Comparison of ENCODE assay signal across 7 mouse cellular contexts in the genomic region with DNA sequence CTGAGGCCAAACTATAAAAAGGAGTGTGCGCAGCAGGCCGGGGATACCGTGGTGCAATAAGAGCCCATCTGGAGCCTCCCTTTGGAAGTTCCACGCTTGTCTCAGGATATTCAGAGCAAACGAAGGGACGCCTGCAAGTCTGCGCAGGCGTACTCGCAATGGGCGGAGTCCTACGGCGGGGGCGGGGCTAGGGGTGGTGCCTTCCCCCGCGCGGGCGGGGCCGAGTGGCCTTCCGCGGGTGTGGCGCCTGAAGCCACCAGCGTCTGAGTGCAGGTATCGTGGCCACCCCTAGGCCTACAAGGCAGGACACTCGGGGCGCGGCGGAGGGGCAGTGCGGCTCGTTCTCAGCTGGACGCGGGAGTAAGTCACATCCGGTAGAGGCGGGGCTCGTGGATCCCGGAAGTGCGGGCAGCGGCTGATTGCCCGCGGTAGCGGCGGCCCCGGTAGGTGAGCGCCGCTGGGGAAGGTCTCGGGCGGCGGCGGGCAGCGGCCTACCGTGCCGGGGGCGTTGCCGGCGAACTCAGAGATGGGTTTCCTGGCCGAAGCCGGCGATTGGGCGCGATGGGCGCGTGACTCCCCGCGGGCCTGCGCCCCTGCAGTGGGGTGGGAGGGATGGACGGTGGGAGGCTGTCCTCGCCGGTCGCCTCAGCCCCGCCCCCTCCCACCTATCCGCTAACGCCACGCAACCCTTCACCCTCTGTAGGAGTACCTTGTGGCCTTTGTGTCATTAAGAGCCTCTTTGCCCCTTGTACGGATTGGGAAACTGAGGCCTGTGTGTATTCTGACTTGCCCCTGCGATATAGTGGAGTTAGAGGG. TPM values are rescaled to one million over a fixed set of nuclear protein-coding genes. Genes with fewer than 3 reads are reported as not detected.
DNase-seq lines count a peak whose midpoint lies in the region; ATAC-seq lines count a peak whose summit lies in the region.

Gene Vps37c, plus strand, starts transcription at position 199 of the 816 bp plus-strand sequence.

- H3K27ac ChIP-seq in intestine, embryonic 16.5 days (ENCODE audit: low read length), result peak within 1 kb of the TSS; percentile 97
- H3K27ac ChIP-seq in midbrain, embryonic 11.5 days (ENCODE audit: low read depth, low read length), result peak within 1 kb of the TSS; percentile 92

- H3K4me3 ChIP-seq in intestine, embryonic 16.5 days (ENCODE audit: low read length), result peak within 1 kb of the TSS; percentile 79
- H3K4me3 ChIP-seq in midbrain, embryonic 11.5 days (ENCODE audit: low read depth, low read length), result peak within 1 kb of the TSS; percentile 82

- H3K4me1 ChIP-seq in intestine, embryonic 16.5 days (ENCODE audit: control insufficient read depth, insufficient read depth, low read length), result peaks cover 36% of the 10 kb centered on the region
- H3K4me1 ChIP-seq in midbrain, embryonic 11.5 days (ENCODE audit: control insufficient read depth, insufficient read depth, low read length), result peaks cover 16% of the 10 kb centered on the region

- DNase-seq in adrenal gland, adult 2 months, result peak; percentile 97
- DNase-seq in embryo, embryonic 11.5 days (ENCODE audit: low read depth, low spot score), result peak; percentile 91
- DNase-seq in gastrocnemius, postnatal 4 days (ENCODE audit: low spot score in 2 of 2), result peak; percentile 95
- DNase-seq in left cerebral cortex, postnatal 36 days (ENCODE audit: low spot score in 2 of 2), result peak; percentile 93 to 94
- peak; percentile 99 for DNase-seq in midbrain, embryonic 11.5 days (ENCODE audit: low spot score, missing footprints)
- peak; percentile 90 for DNase-seq in skeletal muscle tissue, adult 2 months (ENCODE audit: low read depth, low spot score)

- ATAC-seq in intestine, embryonic 16.5 days, result peak; percentile 92
- peak; percentile 94 for ATAC-seq in midbrain, embryonic 11.5 days (ENCODE audit: low FRiP score)

- peak within 1 kb of the TSS; percentile 73 for H3K4me2 ChIP-seq in intestine, embryonic 16.5 days (ENCODE audit: low read depth, low read length)
- H3K4me2 ChIP-seq in midbrain, embryonic 11.5 days, result peak within 1 kb of the TSS; percentile 70

- H3K9ac ChIP-seq in intestine, embryonic 16.5 days (ENCODE audit: low read depth, low read length), result peak within 1 kb of the TSS; percentile 90
- H3K9ac ChIP-seq in midbrain, embryonic 11.5 days (ENCODE audit: low read length), result peak within 1 kb of the TSS; percentile 88

- under 1% methylated on average over 74 of the region's 74 CpGs for WGBS in intestine, embryonic 16.5 days
- under 1% methylated on average over 74 of the region's 74 CpGs for WGBS in midbrain, embryonic 11.5 days

- H3K36me3 ChIP-seq in intestine, embryonic 16.5 days (ENCODE audit: control insufficient read depth, insufficient read depth, low read length), result no peaks in the 10 kb centered on the region
- no peaks in the 10 kb centered on the region for H3K36me3 ChIP-seq in midbrain, embryonic 11.5 days (ENCODE audit: control insufficient read depth, insufficient read depth, low read length)

- no peaks in the 10 kb centered on the region for H3K9me3 ChIP-seq in intestine, embryonic 16.5 days (ENCODE audit: control insufficient read depth, low read length)
- no peaks in the 10 kb centered on the region for H3K9me3 ChIP-seq in midbrain, embryonic 11.5 days (ENCODE audit: control insufficient read depth, low read length)

- intact Hi-C loops in left cerebral cortex, postnatal 36 days (cut with DNase I), result no loop called here

- no peaks in the 10 kb centered on the region for H3K27me3 ChIP-seq in intestine, embryonic 16.5 days (replicated peaks; ENCODE audit: control insufficient read depth, insufficient read depth, low read length)
- H3K27me3 ChIP-seq in midbrain, embryonic 11.5 days (ENCODE audit: control insufficient read depth, insufficient read depth, low read length), result no peaks in the 10 kb centered on the region

RNA-seq across cellular contexts. Expression of gene Vps37c, which starts in this region (rescaled TPM):
- 10 to 100 TPM; 22.1 to 23.3 TPM for total RNA-seq in adrenal gland, adult 2 months (2021)
- polyA plus RNA-seq in adrenal gland, adult 2 months (2012; rRNA removed), result 46.4 and 65.5 TPM in 2 replicates
- total RNA-seq in gastrocnemius, postnatal 4 days (2021), result 10 to 100 TPM; 24.8 to 25.0 TPM
- polyA plus RNA-seq in intestine, embryonic 16.5 days (2015; fragmentation: Nextera tagmentation; extraction: Ambion mirVana), result 36.2 and 37.6 TPM in 2 replicates
- 10 to 100 TPM; 23.0 to 23.2 TPM for total RNA-seq in left cerebral cortex, postnatal 36 days (2021)
- polyA plus RNA-seq in midbrain, embryonic 11.5 days (2014; fragmentation: Nextera tagmentation; extraction: Ambion mirVana), result 23.1 and 26.0 TPM in 2 replicates

Comparison
In these comparisons a context has a peak if more than half of its experiments do, and no peak if none do; other contexts are left out.
1. Peak in every context shown above with its lines: DNase-seq, ATAC-seq, H3K4me3 ChIP-seq and H3K27ac ChIP-seq.